Mouse (Mus musculus) adipocyte (in vitro differentiated cells): ENCODE measurements around the gene Prkd2.

Experiments used
- DNase-seq: peaks from one replicate; pipeline ENCODE4 v3.0.0-alpha.2; 2016; ENCODE audit warnings: low spot score

Gene Prkd2

GRCm38 (mm10) chr7:16859902-16860651 lies 17.4 kb downstream of the Prkd2 start:
- DNase-seq = peak; percentile 45

- DNase-seq = no peak
These were observed 24.8 kb downstream of the Prkd2 start for GRCm38 (mm10) chr7:16867488-16867887.

- no peak for DNase-seq
These were observed 26.8 kb downstream of the Prkd2 start for GRCm38 (mm10) chr7:16869497-16869896.

GRCm38 (mm10) chr7:16871600-16871999 lies 28.9 kb downstream of the Prkd2 start:
- peak; percentile 26 for DNase-seq

- no peak for DNase-seq
These were observed 29.8 kb downstream of the Prkd2 start for GRCm38 (mm10) chr7:16872478-16872877.

- no peak for DNase-seq
These were observed 30.7 kb downstream of the Prkd2 start for GRCm38 (mm10) chr7:16873392-16873791.

- DNase-seq = peak; percentile 77
These were observed 31.5 kb downstream of the Prkd2 start for GRCm38 (mm10) chr7:16874190-16874589.

GRCm38 (mm10) chr7:16874756-16875309 lies 32.1 kb downstream of the Prkd2 start:
- peak; percentile 99 for DNase-seq

- DNase-seq = no peak
These were observed 32.4 kb downstream of the Prkd2 start, which contains the start of gene Dact3 for GRCm38 (mm10) chr7:16875310-16875325. Gene Dact3, plus strand, starts transcription at chr7:16875317.

GRCm38 (mm10) chr7:16875326-16875725 lies 32.6 kb downstream of the Prkd2 start:
- DNase-seq = no peak

- no peak for DNase-seq
These were observed 33.3 kb downstream of the Prkd2 start for GRCm38 (mm10) chr7:16876006-16876405.

- DNase-seq = no peak
These were observed 33.9 kb downstream of the Prkd2 start for GRCm38 (mm10) chr7:16876608-16877007.

- no peak for DNase-seq
These were observed 35.0 kb downstream of the Prkd2 start for GRCm38 (mm10) chr7:16877717-16878116.

GRCm38 (mm10) chr7:16879796-16880547 lies 37.3 kb downstream of the Prkd2 start:
- DNase-seq = no peak

- DNase-seq = no peak
These were observed 37.9 kb downstream of the Prkd2 start for GRCm38 (mm10) chr7:16880615-16881014.

- DNase-seq = no peak
These were observed 40.5 kb downstream of the Prkd2 start for GRCm38 (mm10) chr7:16883162-16883561.

GRCm38 (mm10) chr7:16884334-16884733 lies 41.6 kb downstream of the Prkd2 start:
- no peak for DNase-seq

GRCm38 (mm10) chr7:16885271-16885776 lies 42.6 kb downstream of the Prkd2 start:
- DNase-seq = no peak

GRCm38 (mm10) chr7:16885905-16886304 lies 43.2 kb downstream of the Prkd2 start:
- DNase-seq = no peak

- peak; percentile 32 for DNase-seq
These were observed 47.8 kb downstream of the Prkd2 start for GRCm38 (mm10) chr7:16890536-16890935.

GRCm38 (mm10) chr7:16890944-16891343 lies 48.2 kb downstream of the Prkd2 start:
- peak; percentile 77 for DNase-seq

GRCm38 (mm10) chr7:16891641-16892351 lies 49.1 kb downstream of the Prkd2 start, which contains the start of gene Gng8:
Gene Gng8, plus strand, starts transcription at chr7:16891786.
- peak; percentile 83 for DNase-seq

GRCm38 (mm10) chr7:16892352-16892730 lies 49.6 kb downstream of the Prkd2 start:
- no peak for DNase-seq
